Mouse (Mus musculus): Measurements from ENCODE around the gene Fdxr. TPM values are rescaled to one million over a fixed set of nuclear protein-coding genes. Genes with fewer than 3 reads are reported as not detected.

Fdxr gene
- polyA plus RNA-seq, 2 experiments = 12.3 to 13.7 TPM

GRCm38 (mm10) chr11:115244840-115245239 is 32.0 kb downstream of the Fdxr start:
- Histone ChIP-seq H3K27ac (no peak overlapping the region), H3K9me3 (ENCODE audit: control insufficient read depth, low read length) (no peaks in the 10 kb centered on the region), H3K27me3 (ENCODE audit: control insufficient read depth, insufficient read depth, low read length) (peaks cover 17% of the 10 kb centered on the region), H3K9ac (replicated peaks) (no peak overlapping the region), H3K4me3 (ENCODE audit: insufficient read depth in 1 of 2, low read depth in 2 of 2, low read length in 2 of 2) (no peak overlapping the region), H3K4me2 (ENCODE audit: low read depth) (no peak overlapping the region), H3K36me3 (replicated peaks; ENCODE audit: control insufficient read depth, insufficient read depth, low read depth) (no peaks in the 10 kb centered on the region), H3K4me1 (replicated peaks; ENCODE audit: control insufficient read depth in 2 of 2, insufficient read depth in 2 of 2, low read length in 1 of 2) (no peaks in the 10 kb centered on the region; a peak in 1 of 4 replicates)
- no peak for DNase-seq (ENCODE audit: low read depth in 3 of 3, low spot score in 3 of 3)
- peak; percentile 63 for ATAC-seq (ENCODE audit: insufficient read depth)
- WGBS (ENCODE audit: insufficient replicate concordance) = 75% methylated on average over 8 of the region's 8 CpGs
- TF ChIP-seq EP300 (IDR thresholded peaks at IDR 0.05; ENCODE audit: low read depth) (no peak), CTCF (IDR thresholded peaks at IDR 0.05; ENCODE audit: low read depth) (no peak)

GRCm38 (mm10) chr11:115243783-115244182 is 33.1 kb downstream of the Fdxr start:
- H3K9ac ChIP-seq (replicated peaks) = no peak overlapping the region
- no peak for TF ChIP-seq CTCF (IDR thresholded peaks at IDR 0.05; ENCODE audit: low read depth)
- no peak for TF ChIP-seq EP300 (IDR thresholded peaks at IDR 0.05; ENCODE audit: low read depth)
- H3K27ac ChIP-seq = no peak overlapping the region
- no peak overlapping the region for H3K4me2 ChIP-seq (ENCODE audit: low read depth)
- no peaks in the 10 kb centered on the region; a peak in 1 of 4 replicates for H3K4me1 ChIP-seq (replicated peaks; ENCODE audit: control insufficient read depth in 2 of 2, insufficient read depth in 2 of 2, low read length in 1 of 2)
- no peak overlapping the region for H3K4me3 ChIP-seq (ENCODE audit: insufficient read depth in 1 of 2, low read depth in 2 of 2, low read length in 2 of 2)
- no peaks in the 10 kb centered on the region for H3K9me3 ChIP-seq (ENCODE audit: control insufficient read depth, low read length)
- DNase-seq (ENCODE audit: low read depth in 3 of 3, low spot score in 3 of 3) (no peak), ATAC-seq (ENCODE audit: insufficient read depth) (peak; percentile 21; the same call in 1 of the 2 replicates)
- H3K36me3 ChIP-seq (replicated peaks; ENCODE audit: control insufficient read depth, insufficient read depth, low read depth) = no peaks in the 10 kb centered on the region
- WGBS (ENCODE audit: insufficient replicate concordance) = 70% methylated on average over 12 of the region's 12 CpGs
- peaks cover 6% of the 10 kb centered on the region for H3K27me3 ChIP-seq (ENCODE audit: control insufficient read depth, insufficient read depth, low read length)

GRCm38 (mm10) chr11:115242746-115243145 is 34.1 kb downstream of the Fdxr start:
- H3K9ac ChIP-seq (replicated peaks) = no peak overlapping the region
- H3K27ac ChIP-seq = no peak overlapping the region
- 75% methylated on average over 3 of the region's 3 CpGs for WGBS (ENCODE audit: insufficient replicate concordance)
- ATAC-seq (ENCODE audit: insufficient read depth) (no peak), DNase-seq (ENCODE audit: low read depth in 3 of 3, low spot score in 3 of 3) (no peak)
- no peaks in the 10 kb centered on the region for H3K27me3 ChIP-seq (ENCODE audit: control insufficient read depth, insufficient read depth, low read length)
- no peak overlapping the region for H3K4me3 ChIP-seq (ENCODE audit: insufficient read depth in 1 of 2, low read depth in 2 of 2, low read length in 2 of 2)
- no peaks in the 10 kb centered on the region; a peak in 1 of 4 replicates for H3K4me1 ChIP-seq (replicated peaks; ENCODE audit: control insufficient read depth in 2 of 2, insufficient read depth in 2 of 2, low read length in 1 of 2)
- TF ChIP-seq EP300 (IDR thresholded peaks at IDR 0.05; ENCODE audit: low read depth) (no peak), CTCF (IDR thresholded peaks at IDR 0.05; ENCODE audit: low read depth) (no peak)
- H3K36me3 ChIP-seq (replicated peaks; ENCODE audit: control insufficient read depth, insufficient read depth, low read depth) = no peaks in the 10 kb centered on the region
- H3K4me2 ChIP-seq (ENCODE audit: low read depth) = no peak overlapping the region
- H3K9me3 ChIP-seq (ENCODE audit: control insufficient read depth, low read length) = no peaks in the 10 kb centered on the region

DNA sequence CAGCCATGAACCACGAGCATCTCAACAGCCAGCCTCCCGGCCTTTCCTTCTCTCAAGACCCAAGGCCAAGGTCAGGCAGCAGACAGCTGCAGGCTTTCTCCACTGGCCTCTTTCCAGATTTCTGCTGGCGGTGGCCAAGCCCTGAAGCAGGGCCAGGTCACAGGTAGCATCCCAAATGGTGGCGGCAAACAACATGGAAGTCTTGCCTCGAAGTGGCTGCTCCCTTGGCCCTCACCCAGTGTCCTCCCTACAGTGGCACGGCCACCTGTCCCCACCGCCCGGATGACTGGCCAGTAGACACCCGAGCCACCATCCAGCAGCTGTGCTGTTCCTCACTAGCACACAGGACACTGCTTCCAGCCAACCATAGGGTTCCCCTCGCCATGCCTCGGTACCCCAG is 35.4 kb downstream of the Fdxr start:
- Histone ChIP-seq H3K27ac (no peak overlapping the region), H3K9me3 (ENCODE audit: control insufficient read depth, low read length) (no peaks in the 10 kb centered on the region), H3K36me3 (replicated peaks; ENCODE audit: control insufficient read depth, insufficient read depth, low read depth) (no peaks in the 10 kb centered on the region), H3K9ac (replicated peaks) (no peak overlapping the region), H3K4me3 (ENCODE audit: insufficient read depth in 1 of 2, low read depth in 2 of 2, low read length in 2 of 2) (no peak overlapping the region), H3K27me3 (ENCODE audit: control insufficient read depth, insufficient read depth, low read length) (no peaks in the 10 kb centered on the region), H3K4me1 (replicated peaks; ENCODE audit: control insufficient read depth in 2 of 2, insufficient read depth in 2 of 2, low read length in 1 of 2) (no peaks in the 10 kb centered on the region; a peak in 1 of 4 replicates), H3K4me2 (ENCODE audit: low read depth) (no peak overlapping the region)
- 81% methylated on average over 11 of the region's 11 CpGs for WGBS (ENCODE audit: insufficient replicate concordance)
- DNase-seq (ENCODE audit: low read depth in 3 of 3, low spot score in 3 of 3) (no peak), ATAC-seq (ENCODE audit: insufficient read depth) (no peak)
- no peak for TF ChIP-seq CTCF (IDR thresholded peaks at IDR 0.05; ENCODE audit: low read depth)
- no peak for TF ChIP-seq EP300 (IDR thresholded peaks at IDR 0.05; ENCODE audit: low read depth)

- H3K9me3 ChIP-seq (ENCODE audit: control insufficient read depth, low read length) = no peaks in the 10 kb centered on the region
- ATAC-seq (ENCODE audit: insufficient read depth) (no peak), DNase-seq (ENCODE audit: low read depth in 3 of 3, low spot score in 3 of 3) (no peak)
- no peaks in the 10 kb centered on the region for H3K36me3 ChIP-seq (replicated peaks; ENCODE audit: control insufficient read depth, insufficient read depth, low read depth)
- no peaks in the 10 kb centered on the region for H3K27me3 ChIP-seq (ENCODE audit: control insufficient read depth, insufficient read depth, low read length)
- TF ChIP-seq EP300 (IDR thresholded peaks at IDR 0.05; ENCODE audit: low read depth) (no peak), CTCF (IDR thresholded peaks at IDR 0.05; ENCODE audit: low read depth) (no peak)
- no peak overlapping the region for H3K9ac ChIP-seq (replicated peaks)
- 48% methylated on average over 5 of the region's 5 CpGs for WGBS (ENCODE audit: insufficient replicate concordance)
- H3K4me1 ChIP-seq (replicated peaks; ENCODE audit: control insufficient read depth in 2 of 2, insufficient read depth in 2 of 2, low read length in 1 of 2) = no peaks in the 10 kb centered on the region
- no peak overlapping the region for H3K4me2 ChIP-seq (ENCODE audit: low read depth)
- no peak overlapping the region for H3K27ac ChIP-seq
- H3K4me3 ChIP-seq (ENCODE audit: insufficient read depth in 1 of 2, low read depth in 2 of 2, low read length in 2 of 2) = no peak overlapping the region
These were observed 40.3 kb downstream of the Fdxr start for GRCm38 (mm10) chr11:115236570-115236969.

Data from liver, embryonic 14.5 days (tissue).